25 mouse cellular contexts compared by ENCODE assay signal in the genomic region with DNA sequence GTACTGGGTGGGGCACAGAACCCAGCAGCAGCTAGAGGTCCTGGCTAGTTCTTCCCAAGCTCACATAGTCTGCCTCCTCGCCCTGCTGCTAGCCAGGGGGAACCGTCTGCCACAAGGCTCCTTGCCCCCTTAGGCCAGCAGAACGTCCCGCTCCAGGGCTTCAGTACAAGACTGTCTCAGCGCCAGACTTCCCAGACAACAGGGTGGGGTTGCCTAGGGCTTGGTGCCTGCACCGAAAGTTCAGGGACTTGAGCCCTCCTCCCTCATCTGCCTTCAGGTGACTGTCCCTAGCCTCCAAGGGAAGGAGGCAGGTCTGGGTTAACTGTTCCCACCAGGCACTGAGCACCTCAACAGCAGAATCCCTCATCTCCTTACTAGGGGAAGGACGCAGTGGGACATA. TPM values are rescaled to one million over a fixed set of nuclear protein-coding genes. Genes with fewer than 3 reads are reported as not detected.
DNase-seq lines count a peak whose midpoint lies in the region; ATAC-seq lines count a peak whose summit lies in the region.
"Had no signal": no experiment of that assay in that cellular context is flagged by ENCODE, and none has a peak within 500 bp of the region (broad histone marks: within the 10 kb centered on the region; RNA-seq: fewer than 3 reads in every experiment).

No protein-coding gene starts in this region.

- WGBS in forebrain, embryonic 13.5 days, result 83% methylated on average over 7 of the region's 7 CpGs
- WGBS in forebrain, embryonic 10.5 days, result 81% methylated on average over 7 of the region's 7 CpGs
- WGBS in midbrain, embryonic 10.5 days, result 81% methylated on average over 7 of the region's 7 CpGs
- 83% methylated on average over 7 of the region's 7 CpGs for WGBS in midbrain, embryonic 16.5 days
- WGBS in embryonic facial prominence, embryonic 13.5 days, result 67% methylated on average over 7 of the region's 7 CpGs

- no peaks in the 10 kb centered on the region for H3K36me3 ChIP-seq in forebrain, embryonic 13.5 days (ENCODE audit: poor library complexity, severe bottlenecking)
- H3K36me3 ChIP-seq in forebrain, embryonic 10.5 days (replicated peaks), result peaks cover 19% of the 10 kb centered on the region
- peaks cover 8% of the 10 kb centered on the region for H3K36me3 ChIP-seq in midbrain, embryonic 10.5 days
- no peaks in the 10 kb centered on the region for H3K36me3 ChIP-seq in midbrain, embryonic 16.5 days (ENCODE audit: control insufficient read depth, insufficient read depth, low read length)
- H3K36me3 ChIP-seq in embryonic facial prominence, embryonic 13.5 days, result peaks cover 7% of the 10 kb centered on the region; the same call in 1 of the 2 replicates
- H3K36me3 ChIP-seq: forebrain, embryonic 15.5 days had no signal

- no peak overlapping the region for H3K4me2 ChIP-seq in forebrain, embryonic 13.5 days
- H3K4me2 ChIP-seq in midbrain, embryonic 16.5 days (ENCODE audit: low read length), result no peak overlapping the region
- H3K4me2 ChIP-seq in embryonic facial prominence, embryonic 13.5 days, result no peak overlapping the region
- H3K4me2 ChIP-seq: forebrain, embryonic 15.5 days had no signal

- intact Hi-C loops in left cerebral cortex, postnatal 25 days (cut with DNase I), result no loop called here

- no peak for DNase-seq in forebrain, embryonic 10.5 days (ENCODE audit: extremely low spot score, low spot score)
- no peak for DNase-seq in midbrain, embryonic 10.5 days (ENCODE audit: low spot score)
- DNase-seq in thymus, postnatal 25 days, result peak; percentile 35
- DNase-seq in kidney, postnatal 36 days, result no peak
- DNase-seq in left cerebral cortex, postnatal 25 days (ENCODE audit: low spot score in 2 of 2), result no peak
- DNase-seq: cerebellum, adult 9-11 months; heart, adult 18-20 months; kidney, adult 2 months; kidney, postnatal 14 days; layer of hippocampus, adult 9-11 months; right cerebral cortex, postnatal 4 days had no signal

- 0 out of 2 replicates have a peak overlapping the region, but pooled peaks have one; percentile 21 for H3K9ac ChIP-seq in forebrain, embryonic 13.5 days
- no peak overlapping the region for H3K9ac ChIP-seq in midbrain, embryonic 16.5 days (ENCODE audit: low read depth, low read length)
- 0 out of 2 replicates have a peak overlapping the region, but pooled peaks have one; percentile 44 for H3K9ac ChIP-seq in embryonic facial prominence, embryonic 13.5 days
- H3K9ac ChIP-seq: forebrain, embryonic 15.5 days had no signal

- no peak for ATAC-seq in forebrain, embryonic 13.5 days
- no peak for ATAC-seq in midbrain, embryonic 16.5 days
- ATAC-seq in embryonic facial prominence, embryonic 13.5 days (ENCODE audit: insufficient number of reproducible peaks, insufficient read depth, low FRiP score, low TSS enrichment, low read depth), result no peak
- ATAC-seq: forebrain, embryonic 15.5 days; hindbrain, postnatal 0 days had no signal

- no peaks in the 10 kb centered on the region for H3K9me3 ChIP-seq in forebrain, embryonic 13.5 days (replicated peaks)
- H3K9me3 ChIP-seq in forebrain, embryonic 10.5 days, result no peaks in the 10 kb centered on the region
- H3K9me3 ChIP-seq in midbrain, embryonic 10.5 days (replicated peaks), result no peaks in the 10 kb centered on the region
- H3K9me3 ChIP-seq in midbrain, embryonic 16.5 days (replicated peaks; ENCODE audit: control insufficient read depth, low read length, poor library complexity, severe bottlenecking), result no peaks in the 10 kb centered on the region
- H3K9me3 ChIP-seq in embryonic facial prominence, embryonic 13.5 days, result no peaks in the 10 kb centered on the region
- H3K9me3 ChIP-seq: forebrain, embryonic 15.5 days had no signal

- 0 out of 2 replicates have a peak, but pooled peaks cover 7% of the 10 kb centered on the region for H3K4me1 ChIP-seq in forebrain, embryonic 13.5 days
- peaks cover 13% of the 10 kb centered on the region; the same call in 1 of the 2 replicates for H3K4me1 ChIP-seq in forebrain, embryonic 10.5 days
- 0 out of 2 replicates have a peak, but pooled peaks cover 2% of the 10 kb centered on the region for H3K4me1 ChIP-seq in midbrain, embryonic 10.5 days
- H3K4me1 ChIP-seq in midbrain, embryonic 16.5 days (ENCODE audit: control insufficient read depth, insufficient read depth, low read length), result no peaks in the 10 kb centered on the region
- H3K4me1 ChIP-seq in embryonic facial prominence, embryonic 13.5 days, result peaks cover 33% of the 10 kb centered on the region
- H3K4me1 ChIP-seq: forebrain, embryonic 15.5 days had no signal

- H3K4me3 ChIP-seq in forebrain, embryonic 13.5 days, result no peak overlapping the region
- no peak overlapping the region for H3K4me3 ChIP-seq in forebrain, embryonic 10.5 days
- H3K4me3 ChIP-seq in midbrain, embryonic 10.5 days, result no peak overlapping the region
- no peak overlapping the region for H3K4me3 ChIP-seq in midbrain, embryonic 16.5 days (ENCODE audit: low read depth, low read length)
- no peak overlapping the region for H3K4me3 ChIP-seq in embryonic facial prominence, embryonic 13.5 days
- H3K4me3 ChIP-seq: forebrain, embryonic 15.5 days had no signal

- H3K27me3 ChIP-seq in forebrain, embryonic 13.5 days, result no peaks in the 10 kb centered on the region
- no peaks in the 10 kb centered on the region for H3K27me3 ChIP-seq in forebrain, embryonic 10.5 days (ENCODE audit: poor library complexity, severe bottlenecking)
- no peaks in the 10 kb centered on the region for H3K27me3 ChIP-seq in midbrain, embryonic 10.5 days (ENCODE audit: low read depth, poor library complexity, severe bottlenecking)
- no peaks in the 10 kb centered on the region for H3K27me3 ChIP-seq in midbrain, embryonic 16.5 days (ENCODE audit: control insufficient read depth, insufficient read depth, low read depth, low read length)
- H3K27me3 ChIP-seq in embryonic facial prominence, embryonic 13.5 days, result no peaks in the 10 kb centered on the region
- H3K27me3 ChIP-seq: forebrain, embryonic 15.5 days had no signal

- no peak overlapping the region for H3K27ac ChIP-seq in forebrain, embryonic 13.5 days
- no peak overlapping the region for H3K27ac ChIP-seq in forebrain, embryonic 10.5 days
- H3K27ac ChIP-seq in midbrain, embryonic 10.5 days (replicated peaks), result 0 out of 2 replicates have a peak overlapping the region, but pooled peaks have one; percentile 38
- no peak overlapping the region for H3K27ac ChIP-seq in midbrain, embryonic 16.5 days (ENCODE audit: low read length)
- no peak overlapping the region for H3K27ac ChIP-seq in embryonic facial prominence, embryonic 13.5 days
- H3K27ac ChIP-seq: forebrain, embryonic 15.5 days; hindbrain, postnatal 0 days had no signal

RNA-seq across cellular contexts. Expression of a gene that starts 17.9 kb away (rescaled TPM):
- 2.2 and 2.3 TPM in 2 replicates for polyA plus RNA-seq in forebrain, embryonic 13.5 days (2015; fragmentation: Nextera tagmentation; extraction: Ambion mirVana)
- 8.1 and 8.8 TPM in 2 replicates for polyA plus RNA-seq in forebrain, embryonic 10.5 days (2016; fragmentation: Nextera tagmentation; extraction: Ambion mirVana)
- 8.0 and 10.6 TPM in 2 replicates for polyA plus RNA-seq in midbrain, embryonic 10.5 days (2016; fragmentation: Nextera tagmentation; extraction: Ambion mirVana)
- 2.3 and 3.2 TPM in 2 replicates for polyA plus RNA-seq in midbrain, embryonic 16.5 days (2015; fragmentation: Nextera tagmentation; extraction: Ambion mirVana)
- polyA plus RNA-seq in embryonic facial prominence, embryonic 13.5 days (2015; fragmentation: Nextera tagmentation; extraction: Ambion mirVana), result 8.6 and 11.4 TPM in 2 replicates
- total RNA-seq in left cerebral cortex, postnatal 25 days (2021), result 1 to 10 TPM; 3.5 to 4.1 TPM

RNA-seq across cellular contexts. Expression of a gene that starts 33.1 kb away (rescaled TPM):
- polyA plus RNA-seq in forebrain, embryonic 13.5 days (2015; fragmentation: Nextera tagmentation; extraction: Ambion mirVana), result 1,072 and 1,145 TPM in 2 replicates
- 906 and 908 TPM in 2 replicates for polyA plus RNA-seq in forebrain, embryonic 10.5 days (2016; fragmentation: Nextera tagmentation; extraction: Ambion mirVana)
- polyA plus RNA-seq in midbrain, embryonic 10.5 days (2016; fragmentation: Nextera tagmentation; extraction: Ambion mirVana), result 916 and 943 TPM in 2 replicates
- 1,072 and 1,120 TPM in 2 replicates for polyA plus RNA-seq in midbrain, embryonic 16.5 days (2015; fragmentation: Nextera tagmentation; extraction: Ambion mirVana)
- 945 and 951 TPM in 2 replicates for polyA plus RNA-seq in embryonic facial prominence, embryonic 13.5 days (2015; fragmentation: Nextera tagmentation; extraction: Ambion mirVana)
- 100 to 1,000 TPM; 480 to 513 TPM for total RNA-seq in left cerebral cortex, postnatal 25 days (2021)

RNA-seq across cellular contexts. Expression of a gene that starts 51.1 kb away (rescaled TPM):
- not detected in 2 replicates for polyA plus RNA-seq in forebrain, embryonic 13.5 days (2015; fragmentation: Nextera tagmentation; extraction: Ambion mirVana)
- not detected in 2 replicates for polyA plus RNA-seq in forebrain, embryonic 10.5 days (2016; fragmentation: Nextera tagmentation; extraction: Ambion mirVana)
- not detected in 2 replicates for polyA plus RNA-seq in midbrain, embryonic 10.5 days (2016; fragmentation: Nextera tagmentation; extraction: Ambion mirVana)
- polyA plus RNA-seq in midbrain, embryonic 16.5 days (2015; fragmentation: Nextera tagmentation; extraction: Ambion mirVana), result not detected in 2 replicates
- polyA plus RNA-seq in embryonic facial prominence, embryonic 13.5 days (2015; fragmentation: Nextera tagmentation; extraction: Ambion mirVana), result not detected in 2 replicates
- not detected for total RNA-seq in left cerebral cortex, postnatal 25 days (2021)
- total RNA-seq: adrenal gland, postnatal 4 days; CH12.LX; gastrocnemius, adult 18-20 months; heart, adult 18-20 months; heart, postnatal 25 days; hindbrain, postnatal 0 days; megakaryocyte-erythroid progenitor cell, adult 5-6 weeks had no signal
- polyA plus RNA-seq: activated CD4-positive, CD25-positive, alpha-beta regulatory T cell, adult 4 months; forebrain, embryonic 15.5 days; hindbrain, postnatal 0 days; kidney, adult 2 months; limb, embryonic 14.5 days; liver, embryonic 16.5 days; neural tube, embryonic 14.5 days had no signal
